Mouse (Mus musculus) adrenal gland, adult 8-10 months (tissue): ENCODE data around the gene Cemip2. TPM values are rescaled to one million over a fixed set of nuclear protein-coding genes. Genes with fewer than 3 reads are reported as not detected.
A peak's percentile ranks its signal among the peaks of the same experiment; 100 is the strongest.

Experiments used
- DNase-seq: peaks from one replicate; pipeline ENCODE4 v3.0.0; 2022
- total RNA-seq, 4 experiments: library from RNA; stranded (reverse); gene quantifications; 2 replicates each; pipeline ENCODE4 v1.2.4; 2022

The Cemip2 gene
- total RNA-seq, 4 experiments from 2014 or later = 22.6 to 27.4 (median 23.2) TPM

DNA sequence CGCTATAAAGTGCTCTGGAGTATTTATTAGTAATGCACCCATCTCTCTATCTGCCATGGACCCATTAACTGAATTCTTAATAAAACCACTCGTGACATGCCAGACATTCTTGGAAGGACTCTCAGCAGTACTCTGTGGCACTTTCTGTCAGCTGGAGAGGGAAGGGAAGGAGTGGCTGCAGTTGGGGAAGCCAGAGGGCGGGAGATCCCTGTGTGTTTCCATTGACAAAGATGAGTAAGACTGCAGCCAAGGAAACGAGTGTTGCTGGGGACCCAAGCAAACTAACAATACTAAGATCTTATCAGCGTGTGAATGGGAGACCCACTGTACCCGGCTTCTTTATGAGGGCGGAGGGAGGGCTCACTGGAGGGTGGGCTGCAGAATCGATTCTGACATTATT, 2.5 kb downstream of the Cemip2 start:
- no peak for DNase-seq

DNA sequence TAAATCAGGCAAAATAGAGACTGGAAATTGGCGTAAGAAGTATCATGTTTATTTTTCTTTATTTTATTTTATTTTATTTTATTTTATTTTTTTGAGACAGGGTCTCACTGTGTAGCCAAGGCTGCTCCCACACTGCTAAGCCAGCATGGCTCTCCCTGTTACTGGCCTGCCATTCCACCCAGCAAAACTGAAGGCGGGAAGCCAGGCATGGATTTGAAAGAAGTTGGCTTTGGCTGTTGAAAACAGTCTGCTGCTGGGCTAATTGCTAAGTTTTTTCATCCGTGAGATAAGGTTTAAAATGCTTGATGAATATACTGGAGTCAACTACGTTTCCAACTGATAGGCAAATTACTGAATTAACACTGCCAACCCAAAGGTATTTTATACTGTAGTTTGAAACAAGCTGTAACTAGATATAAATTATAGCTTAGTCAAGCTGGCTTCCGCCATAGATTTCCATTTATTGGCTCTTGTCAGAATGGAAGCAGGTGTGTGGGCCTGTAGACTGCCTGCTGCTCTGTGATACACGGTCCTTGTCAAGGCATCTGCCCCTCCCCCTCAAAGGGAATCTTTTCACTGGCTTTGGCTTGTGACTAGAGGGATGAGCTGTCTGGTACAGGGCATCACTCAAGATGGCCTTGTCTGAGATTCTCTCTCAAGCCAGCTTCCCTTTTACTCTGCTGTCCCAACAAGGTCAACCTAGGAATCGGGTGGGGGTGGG, 3.1 kb downstream of the Cemip2 start:
- peak; percentile 77 for DNase-seq

DNA sequence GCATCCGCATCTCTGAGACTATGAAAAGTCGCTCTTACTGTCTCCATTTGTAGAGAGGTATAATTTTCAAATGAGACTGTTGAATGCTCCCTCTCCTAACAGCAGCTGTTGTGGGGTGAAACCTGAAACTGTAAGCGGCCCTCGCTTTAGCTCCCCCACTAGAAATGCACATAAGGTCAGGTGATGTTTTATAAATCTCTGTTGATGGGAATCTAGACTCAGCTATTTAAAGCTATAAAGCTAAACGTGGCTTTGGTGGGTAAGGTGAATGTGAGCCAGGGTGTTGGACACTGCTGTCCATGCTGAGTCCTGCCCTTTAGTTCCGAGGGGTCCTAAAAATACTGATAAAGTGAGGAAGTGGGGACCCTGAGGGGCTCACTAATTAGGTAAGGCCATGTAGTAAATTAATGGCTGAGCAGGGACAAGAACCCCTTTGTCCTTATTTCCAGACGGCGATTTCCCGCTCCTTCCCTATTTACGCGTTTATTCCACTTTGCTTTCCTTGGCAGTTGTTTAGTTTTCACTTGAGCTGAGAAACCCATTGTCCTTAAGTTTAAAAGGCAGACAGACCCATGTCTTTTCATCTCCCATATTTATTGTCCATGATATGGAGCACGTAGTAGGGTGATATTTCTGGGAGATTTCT, 3.8 kb downstream of the Cemip2 start:
- no peak for DNase-seq

DNA sequence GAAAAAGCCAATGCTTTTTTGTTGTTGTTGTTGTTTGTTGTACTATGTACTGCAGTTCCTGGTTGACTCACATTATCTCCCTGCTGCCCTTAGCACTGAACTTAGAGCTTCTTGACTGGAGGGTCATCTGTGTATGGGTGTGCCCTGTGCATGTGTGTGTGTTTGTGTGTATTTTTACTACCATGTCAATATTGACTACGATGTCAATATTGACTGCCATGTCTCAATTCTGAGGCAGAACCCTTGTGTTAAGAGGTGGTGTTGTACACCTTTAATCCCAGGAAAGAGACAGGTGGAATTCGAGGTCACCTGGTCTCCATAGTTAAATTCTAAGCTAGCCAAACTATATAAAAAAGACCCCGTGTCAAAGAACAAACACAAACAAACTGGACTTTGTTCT, 5.6 kb downstream of the Cemip2 start:
- DNase-seq = no peak

DNA sequence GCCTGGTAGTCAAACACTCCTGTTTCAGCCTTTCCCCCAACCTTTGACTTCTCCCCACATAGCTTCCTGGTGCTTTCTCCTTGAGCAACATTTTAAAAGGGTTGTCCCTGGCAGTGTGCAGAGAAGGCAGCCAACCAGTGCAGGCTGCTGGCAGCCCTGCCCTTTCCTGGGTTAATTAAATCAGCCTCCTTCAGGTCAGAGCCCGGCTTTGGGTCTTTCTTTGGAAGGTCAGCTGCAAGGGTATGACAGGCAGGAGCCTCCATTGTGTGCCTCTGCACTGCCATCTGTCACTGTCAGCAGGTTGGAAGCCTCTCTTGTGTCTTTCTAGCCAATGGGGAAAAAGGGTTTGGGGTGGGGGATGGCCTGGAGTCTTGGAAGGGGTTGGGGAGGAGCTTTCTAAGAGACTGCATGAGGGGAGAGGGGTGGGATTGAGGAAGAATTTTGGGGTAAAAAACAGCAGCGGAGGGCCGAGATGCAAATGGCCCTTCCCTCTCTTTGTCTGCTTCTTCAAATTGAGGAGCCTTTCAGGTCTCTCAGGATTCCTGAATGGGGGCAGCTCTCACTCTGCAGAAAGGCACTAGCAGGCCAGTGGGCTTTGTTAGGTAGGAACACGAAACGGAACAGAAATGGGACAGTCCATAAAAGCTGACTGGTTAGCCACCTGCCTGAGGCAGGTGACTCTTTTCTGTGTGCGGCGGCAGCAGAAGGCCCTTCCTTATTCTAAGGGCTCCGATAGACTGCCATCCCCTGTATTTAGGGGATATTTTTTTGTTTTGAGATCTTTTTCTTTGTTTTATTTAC, 6.4 kb downstream of the Cemip2 start:
- DNase-seq = peak; percentile 28

DNA sequence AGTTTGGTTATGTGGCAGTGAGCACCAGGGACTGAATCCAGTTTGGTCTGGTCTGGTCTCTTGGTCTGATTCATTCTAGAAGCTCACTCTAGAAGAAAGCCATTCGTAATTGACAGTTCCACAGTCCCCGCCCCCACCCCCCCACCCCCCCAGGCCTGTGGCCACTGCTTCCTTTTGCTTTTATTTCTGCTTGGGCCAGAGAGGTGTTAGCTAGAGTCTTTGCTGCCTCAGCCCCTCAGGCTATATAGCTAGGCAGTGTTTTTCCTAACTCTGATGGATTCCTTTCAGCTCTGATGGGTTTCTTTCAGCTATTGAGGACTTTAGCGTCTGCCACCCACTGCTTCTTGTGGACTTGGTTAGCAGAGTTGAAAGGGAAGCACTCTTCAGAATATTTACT, 7.0 kb downstream of the Cemip2 start:
- DNase-seq = no peak

DNA sequence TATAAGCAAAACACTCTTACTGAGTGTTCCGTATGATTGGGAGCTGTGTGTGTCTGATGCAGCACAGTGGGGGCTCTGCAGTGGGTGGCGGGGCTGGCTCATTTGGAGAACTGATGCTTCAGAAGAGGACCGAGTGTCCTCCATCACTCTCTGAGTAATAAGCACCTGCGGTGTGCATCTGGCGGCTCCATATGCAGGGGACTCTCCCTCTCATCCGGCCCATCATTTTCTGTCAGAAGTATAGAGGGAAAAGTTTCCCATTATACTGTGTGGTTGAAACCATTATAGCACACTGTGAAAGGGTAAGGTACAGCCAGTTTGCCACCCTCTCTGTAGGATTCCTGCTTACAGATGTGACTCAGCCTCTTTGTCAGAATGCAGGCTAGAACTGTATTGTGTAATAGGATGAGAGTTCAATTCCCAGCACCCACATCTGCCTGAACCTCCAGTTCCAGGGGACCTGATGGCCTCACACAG, 8.9 kb downstream of the Cemip2 start:
- DNase-seq = no peak

DNA sequence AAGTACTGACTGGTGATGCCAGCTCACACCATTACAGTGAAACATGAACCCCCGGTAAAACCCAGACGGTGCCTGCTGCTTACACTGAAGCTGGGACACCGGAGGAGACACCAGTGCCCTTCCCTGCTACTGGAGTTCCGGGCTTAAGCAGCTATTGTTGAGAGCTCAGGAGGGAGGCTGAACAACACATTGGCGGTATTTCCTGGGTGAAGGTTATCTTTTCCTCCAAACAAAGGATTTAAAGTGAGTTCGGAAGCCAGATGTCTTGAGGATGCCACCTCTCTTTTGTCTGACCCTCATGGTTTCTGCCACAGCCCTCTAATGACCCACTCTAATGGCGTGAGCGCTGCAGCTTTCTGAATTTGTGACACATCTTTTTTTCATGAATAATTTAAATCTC, 10.9 kb downstream of the Cemip2 start:
- no peak for DNase-seq

DNA sequence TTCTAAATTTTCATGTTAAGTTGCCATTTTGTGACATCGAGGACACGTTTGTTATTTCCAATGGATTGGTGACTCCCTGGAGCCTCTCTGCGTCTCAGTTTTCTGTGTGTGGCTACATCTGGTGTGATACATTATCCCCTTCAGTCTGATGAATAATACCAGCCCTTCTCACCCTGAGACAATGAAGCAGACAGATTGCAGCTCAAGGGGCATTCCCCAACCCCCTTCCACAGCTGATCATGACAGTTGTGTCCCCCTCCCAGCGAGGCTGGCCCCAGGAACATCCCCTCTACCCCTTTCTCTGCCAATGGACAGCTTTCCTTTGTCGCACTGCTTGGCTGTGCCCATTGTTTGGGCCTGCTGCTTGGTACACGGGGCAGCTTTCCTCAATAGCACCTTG, 11.5 kb downstream of the Cemip2 start:
- DNase-seq = no peak

DNA sequence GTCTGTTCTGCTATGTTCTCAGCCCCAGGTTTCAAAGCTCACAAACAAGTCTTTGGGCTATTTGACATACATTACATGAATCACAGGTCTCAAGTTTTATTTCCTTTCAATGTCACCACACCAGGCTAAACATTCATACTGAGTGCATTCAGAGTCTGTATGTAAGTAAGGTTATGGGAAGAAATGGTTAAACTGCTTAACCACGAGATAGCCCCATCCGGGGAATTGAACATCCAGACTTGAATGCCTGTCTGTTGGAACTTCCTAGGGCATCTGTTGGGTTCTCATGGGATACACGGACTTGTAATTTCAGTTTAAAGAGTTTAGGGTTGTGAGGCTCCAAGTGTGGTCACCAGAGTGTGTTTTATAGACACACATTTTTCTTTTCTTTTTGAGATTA, 13.2 kb downstream of the Cemip2 start:
- DNase-seq = no peak

DNA sequence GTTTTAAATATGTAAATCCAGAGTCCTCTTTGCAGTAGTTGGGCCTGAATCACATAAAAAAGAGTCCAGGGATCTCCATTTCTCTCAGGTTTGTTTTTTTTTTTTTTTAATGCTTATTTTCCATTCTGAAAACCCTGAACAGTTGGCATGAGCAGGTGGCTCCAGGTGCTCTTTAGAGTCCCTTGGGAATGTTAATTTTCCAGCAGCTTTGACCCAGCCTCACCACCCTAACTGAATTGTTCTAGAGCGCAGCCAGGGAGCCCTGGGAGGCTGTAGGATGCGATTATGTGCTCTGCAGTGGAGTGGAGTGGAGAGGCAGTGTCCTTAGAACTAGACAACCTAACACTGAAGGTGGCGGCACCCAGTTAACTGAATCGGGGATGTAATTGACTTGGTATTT, 13.7 kb downstream of the Cemip2 start:
- no peak for DNase-seq

DNA sequence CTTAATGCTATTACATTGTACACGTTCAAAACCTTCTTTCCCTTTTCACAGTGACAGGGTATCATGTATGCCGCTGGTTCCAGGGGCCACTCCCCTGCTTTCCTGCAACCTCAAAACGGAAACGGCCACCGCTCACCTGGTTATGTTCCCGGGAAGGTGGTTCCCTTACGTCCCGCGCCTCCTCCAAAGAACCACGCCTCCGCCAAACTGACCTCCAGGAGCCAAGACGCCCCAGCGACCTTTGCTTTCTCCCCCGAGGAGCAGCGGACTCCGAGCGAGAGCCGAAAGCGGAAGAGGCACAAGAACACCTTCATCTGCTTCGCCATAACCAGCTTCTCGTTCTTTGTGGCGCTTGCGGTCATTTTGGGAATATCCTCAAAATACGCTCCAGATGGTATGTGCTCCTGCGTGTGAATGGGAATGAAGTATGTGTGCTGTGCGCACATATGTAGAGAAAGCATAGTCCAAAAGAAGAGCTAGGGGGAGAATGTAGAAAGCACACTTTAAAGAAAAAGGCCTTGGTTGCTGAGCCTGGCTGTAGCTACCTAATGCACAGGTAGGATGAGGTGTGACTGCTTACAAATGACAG, 14.5 kb downstream of the Cemip2 start:
- no peak for DNase-seq

DNA sequence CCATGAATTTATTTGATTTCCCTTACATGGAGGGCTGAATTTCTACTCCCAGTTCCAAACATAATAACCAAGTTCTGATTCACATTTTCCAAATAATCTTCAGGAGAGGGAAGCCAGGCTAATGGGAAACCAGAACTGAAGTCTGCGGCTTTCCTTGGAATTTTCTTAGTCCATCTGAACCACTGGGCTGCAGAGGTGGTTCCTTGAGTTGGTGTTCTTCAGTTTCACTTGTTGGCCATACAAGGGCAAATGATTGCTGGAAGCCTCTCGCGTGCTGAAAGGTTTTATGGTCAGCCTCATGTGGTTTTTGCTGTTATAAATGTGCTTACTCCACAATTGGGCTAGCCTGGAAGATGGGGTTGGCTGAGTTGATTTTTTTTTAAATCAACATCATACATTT, 16.4 kb downstream of the Cemip2 start:
- DNase-seq = no peak

DNA sequence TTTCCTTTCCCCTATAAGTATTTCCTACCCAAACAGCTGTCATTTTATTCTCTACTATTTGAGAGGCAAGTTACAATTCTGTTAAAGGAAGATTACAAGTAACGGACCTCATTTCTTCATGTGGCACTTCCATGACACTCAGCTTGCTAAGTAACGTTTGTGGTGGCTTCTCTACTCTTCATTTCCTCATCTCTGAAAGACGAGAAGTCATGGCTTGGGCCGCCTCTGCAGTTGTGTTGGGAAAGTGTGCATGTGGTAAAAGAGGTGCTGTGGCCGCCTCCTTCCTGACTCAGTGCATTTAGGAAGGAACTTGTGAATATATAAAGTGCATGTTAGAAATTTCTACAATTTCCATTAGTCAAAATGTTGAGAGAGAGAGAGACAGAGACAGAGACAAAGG, 18.2 kb downstream of the Cemip2 start:
- no peak for DNase-seq

DNA sequence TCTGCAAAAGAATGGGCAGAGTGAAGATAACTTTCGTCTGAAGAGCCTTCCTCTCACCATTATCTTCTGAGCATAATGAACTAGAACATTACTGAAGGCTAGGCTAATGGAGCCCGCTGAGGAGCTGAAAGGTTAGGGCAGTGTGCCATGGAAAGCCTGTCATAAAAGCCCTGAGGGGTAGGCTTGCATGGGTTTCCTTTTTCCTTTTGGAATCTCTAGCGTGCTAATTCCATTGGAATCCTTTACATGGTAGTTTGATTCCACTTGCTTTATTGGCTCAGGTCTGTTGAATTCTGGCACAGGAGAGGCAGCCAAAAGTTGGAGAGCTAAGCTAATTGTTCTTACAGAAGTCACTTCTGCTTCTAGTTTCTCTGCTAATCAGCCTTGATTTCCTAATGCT, 20.6 kb downstream of the Cemip2 start:
- DNase-seq = no peak

DNA sequence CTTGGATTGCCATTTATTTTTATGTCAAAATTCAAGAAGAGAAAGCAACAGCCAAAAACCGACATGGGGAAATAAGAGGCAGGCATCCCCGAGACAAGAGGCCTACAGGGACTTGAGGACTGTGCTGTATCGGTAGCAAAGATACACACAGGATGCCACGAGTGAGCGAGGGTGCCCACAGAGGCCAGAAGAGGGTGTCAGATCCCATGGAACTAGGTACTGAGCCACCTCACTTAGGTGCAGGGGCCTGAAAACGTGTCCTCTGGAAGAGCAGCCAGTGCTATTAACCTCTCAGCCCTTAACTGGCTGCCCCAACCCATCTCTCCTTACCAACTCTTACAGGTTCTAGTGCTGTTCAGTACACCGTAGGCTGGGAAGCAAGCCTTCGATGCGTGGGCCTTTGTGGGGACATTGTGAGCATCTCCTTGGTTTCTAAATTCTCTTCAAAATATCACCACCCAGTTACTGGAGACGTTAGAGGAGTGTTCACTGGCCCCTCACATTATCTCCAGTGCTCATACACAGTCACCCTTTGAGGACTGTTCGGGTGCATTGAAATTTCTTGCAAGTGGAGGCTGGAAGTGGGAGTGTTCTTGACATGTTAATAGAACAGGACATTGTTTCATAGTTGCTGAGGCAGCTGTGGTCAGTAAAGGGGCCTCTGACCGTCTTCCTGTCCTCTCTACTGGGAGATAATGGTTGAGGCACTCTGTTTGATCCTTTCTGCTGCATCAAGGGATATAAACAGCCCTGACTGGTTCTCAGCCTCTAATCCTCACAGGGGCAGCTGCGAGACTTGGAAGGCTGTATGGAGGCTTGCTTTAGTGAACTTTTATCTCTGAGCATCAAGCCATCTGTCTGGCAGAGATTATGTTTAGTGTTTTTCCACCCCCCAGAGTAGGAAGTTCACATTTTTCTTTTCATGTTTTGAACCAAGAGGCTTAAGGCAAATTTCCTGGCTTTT, 21.6 kb downstream of the Cemip2 start:
- no peak for DNase-seq

DNA sequence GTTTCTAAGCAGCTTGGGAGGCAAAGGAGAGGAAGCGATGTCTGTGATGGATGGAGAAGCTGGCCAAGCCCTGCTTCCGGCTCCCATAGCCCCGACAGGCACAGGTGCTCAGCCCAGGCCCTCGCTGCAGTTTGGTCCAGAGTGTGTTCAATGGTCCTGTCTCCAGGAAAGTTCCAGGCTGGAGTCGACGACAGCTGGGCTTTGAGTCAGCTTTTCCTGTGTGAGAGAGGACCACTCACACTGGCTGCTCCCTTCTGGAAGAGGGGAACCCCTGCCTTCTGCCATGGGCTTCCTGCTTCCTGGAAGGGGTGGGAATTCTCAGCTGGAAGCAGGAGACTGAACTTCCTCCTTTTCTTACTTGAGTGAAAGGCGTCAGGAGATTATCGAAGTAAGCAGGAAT, 26.3 kb downstream of the Cemip2 start:
- DNase-seq = no peak

DNA sequence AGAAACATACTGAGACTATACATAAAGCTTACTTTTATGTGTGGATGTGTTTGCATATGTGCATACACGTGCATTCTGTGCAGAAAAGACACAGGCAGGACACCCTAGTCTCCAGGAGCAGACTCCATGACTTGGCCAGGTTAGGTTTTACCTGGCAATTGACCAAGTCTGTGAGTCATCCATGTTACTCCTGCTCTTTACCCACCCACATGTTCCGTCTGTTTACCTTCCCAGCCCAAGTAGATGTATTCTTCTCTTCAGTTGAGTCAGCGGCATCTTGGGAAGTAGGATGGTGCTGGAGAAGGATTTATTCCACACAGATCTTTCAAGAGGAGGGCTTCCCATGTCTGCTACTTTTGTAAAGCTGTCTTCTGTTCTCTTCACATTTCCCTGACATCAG, 27.2 kb downstream of the Cemip2 start:
- DNase-seq = no peak

DNA sequence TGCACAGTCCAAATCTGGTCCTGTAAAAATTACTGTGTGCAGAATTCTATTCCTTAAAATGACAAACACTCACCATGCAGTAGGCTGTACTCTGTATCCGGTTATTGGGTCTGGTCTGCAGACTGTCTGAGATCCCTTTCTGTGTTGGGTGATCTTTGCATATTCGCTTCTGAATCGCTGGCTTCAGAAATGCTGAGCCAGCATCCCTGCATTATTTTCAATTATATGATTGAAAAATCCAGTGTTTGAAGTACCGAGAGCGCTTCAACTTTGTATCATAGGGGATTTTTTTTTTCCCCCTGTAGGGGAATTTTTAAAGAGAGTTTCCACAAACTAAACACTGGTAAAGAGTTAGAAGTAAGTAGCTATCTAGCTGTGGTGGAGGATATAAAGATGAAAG, 32.0 kb downstream of the Cemip2 start:
- no peak for DNase-seq

DNA sequence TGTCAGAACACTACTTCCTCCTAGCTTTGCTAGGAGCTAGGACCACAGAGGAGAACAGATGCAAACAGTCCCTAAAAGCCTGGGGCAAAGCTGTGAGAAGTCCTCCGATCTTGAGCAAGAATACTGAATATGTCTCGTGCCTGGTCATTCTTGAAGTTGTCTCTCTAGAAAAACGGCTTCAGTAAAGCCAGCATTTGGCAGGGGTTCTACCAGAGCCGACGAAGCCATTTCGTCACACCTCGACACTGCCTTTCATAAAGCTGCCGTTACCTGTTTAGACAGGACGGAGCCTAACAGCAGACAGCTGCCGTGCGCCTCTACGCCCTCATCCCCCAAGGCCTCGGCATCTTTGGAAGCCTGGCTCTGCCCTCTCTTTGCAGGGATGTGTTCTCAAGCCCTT, 35.4 kb downstream of the Cemip2 start:
- no peak for DNase-seq

DNA sequence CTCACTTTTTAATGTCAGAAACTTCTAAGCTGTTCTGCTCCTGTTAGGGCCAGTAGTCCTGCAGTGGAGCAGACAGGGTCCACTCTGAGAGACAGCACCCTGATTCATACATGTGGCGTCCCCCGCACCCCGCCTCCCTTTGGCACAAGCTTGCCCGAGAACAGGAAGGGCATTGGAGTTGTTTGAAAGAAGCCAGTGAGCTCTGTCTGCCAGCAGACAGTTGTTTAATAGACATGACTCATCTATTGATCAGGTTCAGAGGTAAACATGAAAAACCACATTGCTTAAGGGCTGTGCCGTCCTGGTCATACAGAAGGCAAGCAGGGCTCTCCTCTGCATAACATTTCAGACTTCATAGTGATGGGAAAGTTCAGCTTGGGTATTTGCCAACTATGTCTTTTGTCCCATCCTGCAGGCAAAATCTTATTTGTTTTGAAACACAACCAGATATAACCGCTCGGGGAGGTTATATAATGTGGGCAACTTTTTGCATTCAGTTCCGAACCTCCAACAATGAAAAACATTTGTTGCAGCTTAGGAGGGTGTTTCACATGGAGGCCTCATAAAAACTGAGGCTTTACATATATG, 36.4 kb downstream of the Cemip2 start:
- DNase-seq = no peak

DNA sequence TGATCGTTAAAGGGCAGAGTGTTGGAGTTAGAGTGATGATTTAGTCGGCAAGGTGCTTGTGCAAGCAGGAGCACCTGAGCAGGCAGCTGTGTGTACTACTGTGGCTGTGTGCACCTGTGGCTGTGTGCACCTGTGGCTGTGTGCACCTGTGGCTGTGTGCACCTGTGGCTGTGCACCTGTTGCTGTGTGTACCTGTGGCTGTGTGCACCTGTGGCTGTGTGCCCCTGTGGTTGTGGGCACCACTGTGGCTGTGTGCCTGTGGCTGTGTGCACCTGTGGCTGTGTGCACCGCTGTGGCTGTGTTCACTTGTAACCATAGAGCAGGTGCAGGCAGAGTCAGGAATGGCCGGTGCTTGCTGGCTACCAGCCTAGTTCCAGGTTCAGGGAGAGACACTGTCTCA, 38.1 kb downstream of the Cemip2 start:
- no peak for DNase-seq
